Mouse (Mus musculus) ES-Bruce4 (cell line): ENCODE results near the gene Xpo4.

Experiments
- CTCF ChIP-seq: IDR thresholded peaks from one replicate; pipeline ENCODE4 v1.8.1; 2011; ENCODE audit warnings: low read depth, low read length
- POLR2A ChIP-seq: IDR thresholded peaks from one replicate; pipeline ENCODE4 v1.8.1; 2011; ENCODE audit warnings: low read length; ENCODE audit not compliant: insufficient read depth

- no peak for TF ChIP-seq POLR2A
- no peak for TF ChIP-seq CTCF
These were observed 864 bp downstream of the Xpo4 start for GRCm38 (mm10) chr14:57664311-57664821.
